Mouse (Mus musculus) liver, adult (tissue): ENCODE measurements at regions not wholly inside any gene's neighbourhood (a gene's known extent, or its start where the extent isn't known, plus 50 kb on each side); places are given as distances from the start of the nearest gene placed in this dataset.

Experiments
- GATA4 ChIP-seq: IDR thresholded peaks from 2 replicates; pipeline ENCODE4 v1.6.1; 2014; ENCODE audit warnings: mild to moderate bottlenecking, low read length; ENCODE audit not compliant: insufficient replicate concordance

GRCm38 (mm10) chr4:72688842-72689241 lies 163.6 kb downstream of the Aldoart1 start:
- TF ChIP-seq GATA4: no peak

GRCm38 (mm10) chr4:72674006-72674405 lies 178.4 kb downstream of the Aldoart1 start:
- TF ChIP-seq GATA4: no peak

- no peak for TF ChIP-seq GATA4
These were observed 180.6 kb downstream of the Aldoart1 start for GRCm38 (mm10) chr4:72671652-72672411.

GRCm38 (mm10) chr4:72669827-72670494 lies 182.5 kb downstream of the Aldoart1 start:
- no peak for TF ChIP-seq GATA4

GRCm38 (mm10) chr4:72664379-72664778 lies 188.1 kb downstream of the Aldoart1 start:
- TF ChIP-seq GATA4: no peak

GRCm38 (mm10) chr4:72662477-72662876 lies 190.0 kb downstream of the Aldoart1 start:
- no peak for TF ChIP-seq GATA4

GRCm38 (mm10) chr4:72656206-72656605 lies 196.2 kb downstream of the Aldoart1 start:
- TF ChIP-seq GATA4: no peak

GRCm38 (mm10) chr4:72647130-72647529 lies 205.3 kb downstream of the Aldoart1 start:
- no peak for TF ChIP-seq GATA4

- TF ChIP-seq GATA4: no peak
These were observed 223.0 kb downstream of the Aldoart1 start for GRCm38 (mm10) chr4:72629416-72629815.

GRCm38 (mm10) chr4:72627219-72627930 lies 225.1 kb downstream of the Aldoart1 start:
- TF ChIP-seq GATA4: no peak

GRCm38 (mm10) chr4:72605107-72605506 lies 247.3 kb downstream of the Aldoart1 start:
- no peak for TF ChIP-seq GATA4

GRCm38 (mm10) chr4:72595494-72595893 lies 256.9 kb downstream of the Aldoart1 start:
- no peak for TF ChIP-seq GATA4

GRCm38 (mm10) chr4:72592129-72592528 lies 260.3 kb downstream of the Aldoart1 start:
- no peak for TF ChIP-seq GATA4

- TF ChIP-seq GATA4: no peak
These were observed 277.5 kb downstream of the Aldoart1 start for GRCm38 (mm10) chr4:72574946-72575345.

GRCm38 (mm10) chr4:72571924-72572323 lies 280.5 kb downstream of the Aldoart1 start:
- no peak for TF ChIP-seq GATA4

- no peak for TF ChIP-seq GATA4
These were observed 287.2 kb downstream of the Aldoart1 start for GRCm38 (mm10) chr4:72565186-72565585.

GRCm38 (mm10) chr4:72562909-72563676 lies 289.3 kb downstream of the Aldoart1 start:
- TF ChIP-seq GATA4: no peak
